Mouse (Mus musculus) activated CD4-positive, CD25-positive, alpha-beta regulatory T cell, adult 4 months (primary cell): Measurements from ENCODE around the gene Gltp. TPM values are rescaled to one million over a fixed set of nuclear protein-coding genes. Genes with fewer than 3 reads are reported as not detected.

Source experiments
- ATAC-seq: one replicate; pipeline ENCODE4 v1.8.0; 2017
- polyA plus RNA-seq, 2 experiments: library from polyadenylated mRNA; unstranded; fragments of 100-300 nt; shearing (Covaris generic); gene quantifications; one replicate each; pipeline ENCODE4 v1.2.1; 2017

Gene Gltp
- polyA plus RNA-seq, 2 experiments from 2014 or later, result 251 to 266 TPM

GRCm38 (mm10) chr5:114657426-114657825 is 33.4 kb downstream of the Gltp start:
- no peak for ATAC-seq

DNA sequence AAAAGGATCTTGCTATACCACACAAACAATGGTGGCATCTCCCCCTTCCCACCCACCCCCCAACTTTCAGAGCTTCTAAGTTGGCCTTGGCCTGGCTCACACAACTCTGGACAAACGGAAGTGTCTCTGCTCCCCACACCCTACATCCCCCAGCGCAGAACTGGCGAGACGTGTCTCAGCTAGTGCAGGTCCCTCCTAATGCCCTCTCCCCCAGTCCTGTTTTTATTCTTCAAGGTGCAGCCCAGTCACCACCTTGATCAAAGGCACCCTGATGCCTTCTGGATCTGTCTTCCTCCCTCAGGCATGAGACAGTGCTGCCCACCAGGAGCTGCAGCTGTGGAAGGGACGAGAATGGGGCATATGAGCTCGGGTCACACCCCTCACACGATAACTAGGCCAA is 34.5 kb downstream of the Gltp start:
- no peak for ATAC-seq

DNA sequence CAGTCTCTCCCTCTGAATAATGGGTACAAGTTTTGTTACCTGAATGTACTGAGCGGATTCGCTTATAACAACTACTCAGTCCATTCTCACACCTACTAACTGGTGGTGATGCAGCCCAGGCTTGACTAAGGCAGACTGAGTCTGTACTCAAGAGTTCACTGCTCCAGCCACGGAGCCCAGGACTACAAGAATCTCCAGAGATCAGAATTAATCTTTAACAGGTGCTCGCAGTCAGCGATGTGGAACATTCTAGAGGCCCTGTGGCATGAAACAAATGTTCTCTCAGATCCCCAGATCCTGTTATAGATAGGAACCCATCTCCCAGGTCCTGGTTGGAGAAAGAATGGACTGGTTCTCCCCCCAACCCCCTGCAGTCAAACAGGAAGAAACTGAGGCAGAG is 35.1 kb downstream of the Gltp start:
- no peak for ATAC-seq

- no peak for ATAC-seq
Measured at GRCm38 (mm10) chr5:114653656-114654437, 36.9 kb downstream of the Gltp start.

- no peak for ATAC-seq
Measured at GRCm38 (mm10) chr5:114651449-114651848, 39.3 kb downstream of the Gltp start.

- ATAC-seq, result peak; percentile 32
Measured at GRCm38 (mm10) chr5:114651002-114651401, 39.8 kb downstream of the Gltp start.

GRCm38 (mm10) chr5:114648728-114649311 is 42.0 kb downstream of the Gltp start:
- ATAC-seq, result no peak

GRCm38 (mm10) chr5:114647211-114647974 is 43.4 kb downstream of the Gltp start:
- ATAC-seq, result no peak

- ATAC-seq, result no peak
Measured at GRCm38 (mm10) chr5:114645916-114646315, 44.9 kb downstream of the Gltp start.

GRCm38 (mm10) chr5:114644918-114645317 is 45.9 kb downstream of the Gltp start:
- no peak for ATAC-seq

GRCm38 (mm10) chr5:114640809-114641208 is 50.0 kb downstream of the Gltp start:
- ATAC-seq, result no peak

DNA sequence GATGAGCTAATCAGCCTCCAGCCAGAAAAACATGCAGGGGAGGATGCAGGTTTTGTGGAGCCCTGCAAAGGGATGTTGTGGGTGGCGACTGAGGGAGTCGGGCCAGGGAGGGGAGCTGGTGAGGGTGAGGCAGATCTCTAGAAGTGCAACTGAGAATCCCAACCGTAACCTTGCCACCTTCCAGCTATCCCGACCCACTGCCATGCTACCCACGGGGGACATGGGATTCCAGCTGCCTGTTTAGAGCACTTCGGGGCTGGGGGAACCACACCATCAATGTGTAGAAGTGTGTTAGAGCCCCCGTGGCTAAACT is 51.2 kb downstream of the Gltp start:
- no peak for ATAC-seq

DNA sequence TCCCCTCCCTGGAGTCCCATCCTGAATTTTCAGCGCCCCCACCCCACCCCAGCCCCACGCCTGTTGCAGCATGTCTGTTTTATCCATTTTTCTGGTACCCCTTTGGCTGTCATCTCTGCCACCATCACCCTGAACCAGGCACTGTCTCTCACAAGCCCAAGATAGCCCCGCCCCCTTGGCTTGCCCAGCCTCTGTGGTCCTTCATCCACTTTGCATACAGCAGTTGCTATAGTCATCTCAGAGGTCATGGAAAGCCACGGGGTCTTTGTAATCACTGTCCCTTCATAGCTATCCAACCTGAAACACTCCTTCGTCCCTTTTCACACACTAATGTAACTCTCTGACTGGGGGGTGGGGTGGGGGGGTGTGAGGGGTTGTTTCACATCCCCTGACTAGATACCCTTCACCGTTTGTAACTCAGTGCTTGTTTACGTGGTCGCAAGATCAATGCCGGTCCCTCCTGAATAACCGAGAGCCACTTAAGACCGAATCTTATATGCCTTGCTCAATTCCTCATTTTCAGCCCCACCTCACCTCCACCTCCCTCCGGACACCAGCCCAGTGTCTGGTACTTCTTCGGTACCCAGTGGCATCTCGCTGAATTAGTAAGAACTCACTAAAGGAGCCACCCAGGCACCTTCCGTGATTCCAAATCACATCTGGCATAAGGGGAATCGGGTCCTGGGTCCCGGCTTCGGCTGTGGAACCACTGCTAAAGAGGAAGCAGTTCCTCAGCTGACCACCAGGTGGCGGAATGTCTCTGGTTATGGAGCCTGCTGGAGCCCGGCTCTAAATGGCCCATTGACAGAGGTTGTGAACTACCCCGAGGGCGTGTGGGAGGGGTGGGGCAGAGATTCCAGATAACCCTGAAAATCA is 51.8 kb downstream of the Gltp start:
- ATAC-seq, result peak; percentile 93

GRCm38 (mm10) chr5:114636091-114636490 is 54.7 kb downstream of the Gltp start:
- ATAC-seq, result no peak

- ATAC-seq, result no peak
Measured at GRCm38 (mm10) chr5:114631336-114631735, 59.4 kb downstream of the Gltp start.

GRCm38 (mm10) chr5:114625590-114625989 is 65.2 kb downstream of the Gltp start:
- ATAC-seq, result no peak

DNA sequence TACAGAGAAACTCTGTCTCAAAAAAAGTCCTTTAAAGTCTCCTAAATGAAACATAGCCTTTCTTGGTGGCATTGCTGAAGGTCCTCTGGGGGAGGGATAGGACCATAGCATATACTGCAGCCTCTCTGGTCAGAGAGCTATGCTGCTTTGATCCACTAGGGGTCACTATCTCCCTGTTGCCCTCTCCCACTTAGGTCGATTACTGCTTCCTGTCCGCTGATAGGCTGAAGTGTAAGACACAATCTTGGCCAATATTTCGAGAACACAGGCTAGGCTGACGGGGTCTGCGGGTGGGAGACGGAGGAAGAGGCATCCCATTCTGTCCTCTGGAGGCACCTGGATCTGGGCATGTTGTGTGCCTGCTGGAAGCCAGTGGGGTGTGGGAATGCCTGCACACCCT is 70.5 kb downstream of the Gltp start:
- ATAC-seq, result no peak

Other genes starting within 250 kb of the Gltp start
- 1 to 10 TPM; 4.0 to 5.3 TPM for gene Mmab, start 246.9 kb downstream of the Gltp start, polyA plus RNA-seq
- 10 to 100 TPM; 14.7 to 18.0 TPM for gene Mvk, start 246.7 kb downstream of the Gltp start, polyA plus RNA-seq
- gene Fam222a, start 123.0 kb downstream of the Gltp start, polyA plus RNA-seq, result not detected
- gene Trpv4, start 32.6 kb downstream of the Gltp start, polyA plus RNA-seq, result under 1 TPM; 0.24 to 0.25 TPM
- gene Tchp, start 16.8 kb upstream of the Gltp start, polyA plus RNA-seq, result 10 to 100 TPM in 1 of 2 experiments, 1 to 10 TPM in 1; 4.4 to 15.0 TPM
- gene Ankrd13a, start 83.7 kb upstream of the Gltp start, polyA plus RNA-seq, result 10 to 100 TPM; 22.2 to 22.8 TPM
- 100 to 1,000 TPM; 126 to 150 TPM for gene Git2, start 84.5 kb upstream of the Gltp start, polyA plus RNA-seq
- 10 to 100 TPM; 52.5 to 64.1 TPM for gene 1500011B03Rik, start 132.5 kb upstream of the Gltp start, polyA plus RNA-seq
- not detected for gene 4930519G04Rik, start 162.7 kb upstream of the Gltp start, polyA plus RNA-seq
- gene Gm9936, start 167.7 kb upstream of the Gltp start, polyA plus RNA-seq, result not detected
- 10 to 100 TPM in 1 of 2 experiments, 1 to 10 TPM in 1; 6.8 to 14.9 TPM for gene Oasl2, start 206.0 kb upstream of the Gltp start, polyA plus RNA-seq
- gene Oasl1, start 232.3 kb upstream of the Gltp start, polyA plus RNA-seq, result 1 to 10 TPM; 1.7 to 4.1 TPM